Mouse (Mus musculus): ENCODE results near the gene Mcrs1.

DNA sequence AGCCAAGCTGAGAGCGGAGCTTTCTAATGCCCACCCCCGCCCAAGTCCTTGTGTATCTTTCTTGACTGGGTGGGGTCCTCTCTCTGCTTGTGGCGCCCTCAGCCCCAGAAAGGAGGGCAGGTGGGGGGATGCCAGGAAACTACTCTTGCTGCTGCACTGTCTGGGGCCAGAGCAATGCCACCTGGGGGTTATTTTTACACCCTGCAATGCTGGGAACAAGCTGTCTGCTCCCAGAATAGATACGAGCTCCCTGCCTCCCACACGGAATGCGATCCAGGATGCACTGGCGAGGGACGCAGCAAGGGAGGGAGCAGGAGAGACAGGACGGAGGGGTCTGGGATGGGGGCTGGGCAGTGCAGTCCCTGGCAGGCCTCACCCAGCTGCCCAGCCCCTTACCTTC lies 2.8 kb downstream of the Mcrs1 start:
- TF ChIP-seq CTCF (IDR thresholded peaks at IDR 0.05; ENCODE audit: control insufficient read depth, insufficient read depth, insufficient replicate concordance, low read depth, low read length) = no peak
- no peak for TF ChIP-seq POLR2A (IDR thresholded peaks at IDR 0.05; ENCODE audit: control insufficient read depth, low read depth, low read length)
